In the genomic region with DNA sequence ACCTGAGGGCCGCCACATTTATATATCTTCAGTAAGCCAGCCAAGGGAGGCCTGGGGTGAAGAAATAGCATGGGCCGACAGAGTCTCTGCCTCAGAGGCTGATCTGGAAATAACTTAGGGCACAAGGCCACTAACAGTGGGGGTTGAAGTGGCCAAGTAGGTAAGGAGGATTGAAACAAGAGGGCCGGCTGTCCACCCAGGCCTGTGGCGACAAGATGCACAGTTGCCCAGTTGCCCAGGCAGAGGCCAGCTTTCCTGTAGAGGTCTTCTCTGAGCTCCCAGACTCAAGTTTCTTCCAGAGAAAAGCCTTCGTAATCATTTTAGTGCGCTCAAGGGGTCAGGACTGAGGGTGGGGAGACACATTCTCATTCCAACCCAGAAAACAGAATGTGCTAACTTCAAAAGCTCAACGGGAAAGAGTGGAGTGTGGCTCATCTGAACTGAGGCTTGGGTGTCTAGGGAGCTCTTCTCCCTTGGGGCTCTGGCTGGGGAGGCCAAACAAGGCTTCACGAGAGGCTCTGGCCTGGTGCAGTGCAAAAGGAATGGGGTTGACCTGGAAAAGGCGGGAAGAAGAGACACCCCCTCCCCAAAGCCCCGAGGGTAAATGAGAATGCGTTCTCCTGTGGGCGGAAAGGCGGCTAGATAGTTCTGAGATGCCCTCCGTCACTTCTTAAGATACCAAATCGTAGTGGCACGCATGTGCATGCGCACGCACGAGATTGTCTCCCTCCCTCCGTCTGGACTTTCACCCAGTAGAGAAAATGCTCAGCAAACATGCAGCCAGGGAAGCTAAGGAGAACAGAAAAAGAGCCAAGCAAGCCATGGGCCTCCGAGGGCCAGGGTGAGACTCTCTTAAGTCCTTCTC, we compare ENCODE assay signal across 12 mouse cellular contexts.
A peak's percentile ranks its signal among the peaks of the same experiment; 100 is the strongest.
DNase-seq lines count a peak whose midpoint lies in the region; ATAC-seq and TF ChIP-seq lines count a peak whose summit lies in the region.
"Had no signal": no experiment of that assay in that cellular context is flagged by ENCODE, and none has a peak within 500 bp of the region (broad histone marks: within the 10 kb centered on the region; RNA-seq: fewer than 3 reads in every experiment).

No protein-coding gene starts in this region.

- no peak for TF ChIP-seq CTCF in hindbrain, postnatal 0 days (IDR thresholded peaks at IDR 0.05; ENCODE audit: low read depth)

- ATAC-seq in forebrain, embryonic 14.5 days, result no peak
- no peak for ATAC-seq in kidney, embryonic 14.5 days (ENCODE audit: low FRiP score, low TSS enrichment)
- ATAC-seq in hindbrain, postnatal 0 days, result no peak

- H3K4me2 ChIP-seq in forebrain, embryonic 14.5 days (ENCODE audit: low read length), result peak overlapping the region; percentile 1; the same call in 1 of the 2 replicates
- 0 out of 2 replicates have a peak overlapping the region, but pooled peaks have one; percentile 8 for H3K4me2 ChIP-seq in kidney, embryonic 14.5 days (replicated peaks; ENCODE audit: low read depth, low read length)
- H3K4me2 ChIP-seq in hindbrain, postnatal 0 days (ENCODE audit: low read depth, low read length), result 0 out of 2 replicates have a peak overlapping the region, but pooled peaks have one; percentile 29
- H3K4me2 ChIP-seq: neural tube, embryonic 15.5 days had no signal

- DNase-seq in forebrain, embryonic 14.5 days (ENCODE audit: low spot score), result no peak
- no peak for DNase-seq in forebrain, embryonic 10.5 days (ENCODE audit: extremely low spot score, low spot score)
- DNase-seq in kidney, postnatal 25 days, result no peak
- DNase-seq in adrenal gland, postnatal 14 days, result peak; percentile 80
- no peak for DNase-seq in hindbrain, postnatal 0 days (ENCODE audit: low spot score)
- no peak for DNase-seq in left cerebral cortex, adult 18-20 months (ENCODE audit: low spot score in 2 of 2)
- DNase-seq in layer of hippocampus, adult 9-10 months (ENCODE audit: low spot score), result no peak
- DNase-seq: B cell, adult 2 months; cerebellum, adult 9-10 months had no signal

- no peaks in the 10 kb centered on the region for H3K36me3 ChIP-seq in forebrain, embryonic 14.5 days (ENCODE audit: control insufficient read depth, insufficient read depth, low read length)
- H3K36me3 ChIP-seq in forebrain, embryonic 10.5 days (replicated peaks), result no peaks in the 10 kb centered on the region
- H3K36me3 ChIP-seq in kidney, embryonic 14.5 days (ENCODE audit: control insufficient read depth, insufficient read depth, low read length), result no peaks in the 10 kb centered on the region
- no peaks in the 10 kb centered on the region for H3K36me3 ChIP-seq in hindbrain, postnatal 0 days (ENCODE audit: insufficient read depth, low read length)
- H3K36me3 ChIP-seq: neural tube, embryonic 15.5 days had no signal

- H3K4me3 ChIP-seq in forebrain, embryonic 14.5 days (ENCODE audit: low read depth, low read length), result no peak overlapping the region
- H3K4me3 ChIP-seq in forebrain, embryonic 10.5 days, result no peak overlapping the region
- H3K4me3 ChIP-seq in kidney, embryonic 14.5 days (ENCODE audit: low read length), result no peak overlapping the region
- H3K4me3 ChIP-seq in hindbrain, postnatal 0 days (ENCODE audit: low read length), result no peak overlapping the region
- H3K4me3 ChIP-seq: neural tube, embryonic 15.5 days had no signal

- 82% methylated on average over 21 of the region's 21 CpGs for WGBS in forebrain, embryonic 14.5 days
- 90% methylated on average over 21 of the region's 21 CpGs for WGBS in forebrain, embryonic 10.5 days
- WGBS in kidney, embryonic 14.5 days, result 75% methylated on average over 21 of the region's 21 CpGs
- WGBS in hindbrain, postnatal 0 days, result 68% methylated on average over 21 of the region's 21 CpGs

- H3K27me3 ChIP-seq in forebrain, embryonic 14.5 days (replicated peaks; ENCODE audit: control insufficient read depth, insufficient read depth, low read length), result no peaks in the 10 kb centered on the region
- H3K27me3 ChIP-seq in forebrain, embryonic 10.5 days (ENCODE audit: poor library complexity, severe bottlenecking), result peaks cover 13% of the 10 kb centered on the region; the same call in 1 of the 2 replicates
- no peaks in the 10 kb centered on the region; the same call in 1 of the 2 replicates for H3K27me3 ChIP-seq in kidney, embryonic 14.5 days (ENCODE audit: control insufficient read depth, insufficient read depth, low read length)
- H3K27me3 ChIP-seq in hindbrain, postnatal 0 days (ENCODE audit: insufficient read depth, low read length), result no peaks in the 10 kb centered on the region

- H3K9ac ChIP-seq in forebrain, embryonic 14.5 days (ENCODE audit: low read length), result no peak overlapping the region
- no peak overlapping the region for H3K9ac ChIP-seq in kidney, embryonic 14.5 days (ENCODE audit: low read depth, low read length)
- no peak overlapping the region for H3K9ac ChIP-seq in hindbrain, postnatal 0 days (replicated peaks; ENCODE audit: low read length)
- H3K9ac ChIP-seq: liver, embryonic 14.5 days; neural tube, embryonic 15.5 days had no signal

- no peak overlapping the region for H3K27ac ChIP-seq in forebrain, embryonic 14.5 days (ENCODE audit: low read depth, low read length)
- H3K27ac ChIP-seq in forebrain, embryonic 10.5 days, result no peak overlapping the region
- H3K27ac ChIP-seq in kidney, embryonic 14.5 days (ENCODE audit: low read depth, low read length), result no peak overlapping the region; the same call in none of the 2 replicates
- no peak overlapping the region for H3K27ac ChIP-seq in hindbrain, postnatal 0 days
- H3K27ac ChIP-seq: liver, embryonic 14.5 days had no signal

- peaks cover 27% of the 10 kb centered on the region for H3K4me1 ChIP-seq in forebrain, embryonic 14.5 days (ENCODE audit: control insufficient read depth, insufficient read depth, low read length)
- peaks cover 34% of the 10 kb centered on the region for H3K4me1 ChIP-seq in forebrain, embryonic 10.5 days
- H3K4me1 ChIP-seq in kidney, embryonic 14.5 days (ENCODE audit: control insufficient read depth, insufficient read depth, low read length), result peaks cover 25% of the 10 kb centered on the region
- H3K4me1 ChIP-seq in hindbrain, postnatal 0 days (ENCODE audit: insufficient read depth, low read length), result peaks cover 28% of the 10 kb centered on the region

- H3K9me3 ChIP-seq in forebrain, embryonic 14.5 days (replicated peaks; ENCODE audit: control insufficient read depth, low read length), result no peaks in the 10 kb centered on the region
- no peaks in the 10 kb centered on the region for H3K9me3 ChIP-seq in forebrain, embryonic 10.5 days
- H3K9me3 ChIP-seq in kidney, embryonic 14.5 days (ENCODE audit: control insufficient read depth, low read length), result no peaks in the 10 kb centered on the region
- no peaks in the 10 kb centered on the region for H3K9me3 ChIP-seq in hindbrain, postnatal 0 days (ENCODE audit: low read length)
- H3K9me3 ChIP-seq: neural tube, embryonic 15.5 days had no signal
